Mouse (Mus musculus) neural tube, embryonic 13.5 days (tissue): ENCODE measurements around the gene Rab1b. TPM values are rescaled to one million over a fixed set of nuclear protein-coding genes. Genes with fewer than 3 reads are reported as not detected.

Source experiments
- ATAC-seq: fragments of 200-750 bp; cut with Nextera tagmentation; 2 replicates; pipeline ENCODE4 v1.8.0; 2017; ENCODE audit warnings: low read depth, mild to moderate bottlenecking, moderate TSS enrichment, moderate library complexity
- H3K27ac ChIP-seq: fragments of 300-500 bp; sonication (generic); replicated peaks from 2 replicates; pipeline ENCODE4 v1.5.1; 2015; ENCODE audit warnings: moderate library complexity, mild to moderate bottlenecking, inconsistent platforms
- H3K27me3 ChIP-seq: fragments of 300-500 bp; sonication (generic); 2 replicates; pipeline ENCODE4 v1.6.1; 2015; ENCODE audit warnings: mild to moderate bottlenecking, inconsistent platforms
- H3K36me3 ChIP-seq: fragments of 300-500 bp; sonication (generic); 2 replicates; pipeline ENCODE4 v1.6.1; 2015; ENCODE audit warnings: mild to moderate bottlenecking, inconsistent platforms
- H3K4me1 ChIP-seq: fragments of 300-500 bp; sonication (generic); replicated peaks from 2 replicates; pipeline ENCODE4 v1.6.1; 2015; ENCODE audit warnings: inconsistent platforms
- H3K4me2 ChIP-seq: fragments of 300-500 bp; sonication (generic); 2 replicates; pipeline ENCODE4 v1.6.1; 2015; ENCODE audit warnings: inconsistent platforms, mild to moderate bottlenecking, moderate library complexity
- H3K4me3 ChIP-seq: fragments of 300-500 bp; sonication (generic); 2 replicates; pipeline ENCODE4 v1.5.1; 2015; ENCODE audit warnings: mild to moderate bottlenecking, inconsistent platforms
- H3K9ac ChIP-seq: fragments of 300-500 bp; sonication (generic); 2 replicates; pipeline ENCODE4 v1.6.1; 2015; ENCODE audit warnings: moderate library complexity, mild to moderate bottlenecking, inconsistent platforms
- H3K9me3 ChIP-seq: fragments of 300-500 bp; sonication (generic); 2 replicates; pipeline ENCODE4 v1.6.1; 2016; ENCODE audit warnings: inconsistent platforms
- WGBS: fragments of 180-500 bp; shearing (Covaris S2); methylation state at CpG from one replicate; pipeline ENCODE4 v1.1.7; 2015; 5-methylcytosine and 5-hydroxymethylcytosine counted together
- polyA plus RNA-seq: library from polyadenylated mRNA; unstranded; fragments of >200 nt; fragmentation: Nextera tagmentation; extraction: Ambion mirVana; gene quantifications from 2 replicates; pipeline ENCODE4 v1.2.1, GENCODE M21; 2015

Gene Rab1b
- polyA plus RNA-seq, 1 experiment from 2014 or later, result 234 TPM

DNA sequence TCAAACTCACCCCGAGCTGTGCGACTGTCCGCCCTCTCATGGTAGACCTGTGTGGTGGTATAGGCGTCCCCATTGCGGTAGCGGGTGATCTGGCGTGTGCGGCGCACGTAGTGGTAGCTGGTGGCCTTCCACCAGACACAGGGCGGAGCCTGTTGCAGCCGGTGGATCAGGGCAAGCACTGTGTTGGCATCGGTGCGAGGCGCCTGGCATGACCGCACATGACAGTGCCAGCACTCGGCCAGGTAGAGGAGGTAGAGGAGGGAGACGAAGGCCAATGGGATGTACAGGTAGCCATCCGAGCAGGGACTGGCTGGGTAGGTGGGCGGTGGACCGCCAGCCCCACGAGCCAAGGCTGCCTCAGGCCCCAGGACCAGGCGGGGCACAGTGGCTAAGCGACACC lies 24.3 kb downstream of the Rab1b start:
- Histone ChIP-seq H3K9me3 (no peaks in the 10 kb centered on the region), H3K9ac (no peak overlapping the region), H3K4me1 (peaks cover 18% of the 10 kb centered on the region), H3K27me3 (peaks cover 76% of the 10 kb centered on the region), H3K4me2 (no peak overlapping the region), H3K36me3 (no peaks in the 10 kb centered on the region), H3K4me3 (no peak overlapping the region), H3K27ac (no peak overlapping the region)
- ATAC-seq, result no peak
- 68% methylated on average over 24 of the region's 24 CpGs for WGBS

DNA sequence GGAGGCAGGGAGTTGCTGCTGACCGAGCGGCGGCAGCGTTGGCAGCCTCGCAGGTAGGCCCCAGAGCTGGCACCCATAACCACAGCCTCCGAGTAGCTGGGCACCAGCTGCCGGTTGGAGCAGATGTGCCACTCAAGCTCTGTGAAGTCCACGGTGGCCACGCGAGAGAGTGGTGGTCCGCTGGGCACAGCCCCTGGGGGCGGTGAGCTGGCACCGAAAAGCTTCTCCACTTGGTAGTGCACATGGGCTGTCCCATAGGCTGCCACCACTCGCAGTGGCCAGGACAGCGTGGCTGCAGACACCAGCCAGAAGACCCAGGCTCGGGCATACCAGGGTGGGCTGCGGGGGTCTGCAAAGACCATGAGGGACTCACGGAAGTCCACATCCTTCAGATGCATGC lies 24.9 kb downstream of the Rab1b start:
- peaks cover 76% of the 10 kb centered on the region for H3K27me3 ChIP-seq
- H3K4me2 ChIP-seq, result no peak overlapping the region
- 65% methylated on average over 18 of the region's 18 CpGs for WGBS
- H3K4me1 ChIP-seq, result peaks cover 13% of the 10 kb centered on the region; the same call in 1 of the 2 replicates
- no peak overlapping the region for H3K9ac ChIP-seq
- H3K36me3 ChIP-seq, result no peaks in the 10 kb centered on the region
- H3K27ac ChIP-seq, result no peak overlapping the region
- ATAC-seq, result no peak
- no peaks in the 10 kb centered on the region for H3K9me3 ChIP-seq
- H3K4me3 ChIP-seq, result no peak overlapping the region

DNA sequence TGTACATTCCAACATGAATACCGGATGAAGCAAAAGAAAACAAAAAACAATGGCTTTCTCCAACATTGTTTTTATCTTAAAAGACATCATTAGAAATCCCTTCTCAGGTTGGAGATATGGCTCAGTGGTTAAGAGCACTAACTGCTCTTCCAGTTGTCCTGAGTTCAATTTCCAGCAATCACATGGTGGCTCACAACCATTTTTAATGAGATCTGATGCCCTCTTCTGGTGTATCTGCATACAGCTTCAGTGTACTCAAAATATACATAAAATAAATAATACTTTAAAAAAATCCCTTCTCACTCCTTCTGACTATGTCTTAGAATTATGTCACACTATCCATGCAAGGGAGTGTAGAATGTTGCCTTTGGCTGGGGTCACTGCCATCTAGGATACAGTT lies 27.6 kb downstream of the Rab1b start:
- Histone ChIP-seq H3K27ac (no peak overlapping the region), H3K9ac (no peak overlapping the region), H3K36me3 (no peaks in the 10 kb centered on the region), H3K9me3 (no peaks in the 10 kb centered on the region), H3K4me1 (no peaks in the 10 kb centered on the region), H3K4me2 (no peak overlapping the region), H3K27me3 (peaks cover 68% of the 10 kb centered on the region), H3K4me3 (no peak overlapping the region)
- WGBS, result 98% methylated on average over 1 of the region's 1 CpGs
- ATAC-seq, result no peak

DNA sequence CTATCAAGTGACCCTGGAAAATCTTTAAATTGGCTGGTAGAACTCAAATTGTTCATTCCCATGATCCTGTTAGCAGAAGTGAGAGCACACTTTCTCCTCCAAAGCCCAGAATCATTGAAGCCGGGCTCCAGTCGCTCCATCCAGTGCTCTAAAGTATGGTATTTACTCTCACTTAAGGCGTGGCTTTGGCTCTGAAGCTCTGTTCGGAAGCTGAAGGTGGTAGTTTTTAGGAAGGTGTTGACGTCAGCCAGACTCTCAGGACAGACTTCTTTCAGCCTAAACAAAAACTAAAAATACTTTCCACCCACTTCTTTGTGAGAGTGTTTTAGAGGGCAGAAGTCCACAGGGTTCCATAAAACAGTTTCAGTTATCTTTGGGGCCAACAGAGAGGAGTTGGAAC lies 33.4 kb downstream of the Rab1b start:
- H3K36me3 ChIP-seq, result no peaks in the 10 kb centered on the region
- no peaks in the 10 kb centered on the region for H3K9me3 ChIP-seq
- peaks cover 45% of the 10 kb centered on the region for H3K4me1 ChIP-seq
- no peak for ATAC-seq
- H3K9ac ChIP-seq, result no peak overlapping the region
- H3K27ac ChIP-seq, result no peak overlapping the region
- H3K4me2 ChIP-seq, result no peak overlapping the region
- peaks cover 47% of the 10 kb centered on the region for H3K27me3 ChIP-seq
- no peak overlapping the region for H3K4me3 ChIP-seq
- WGBS, result 40% methylated on average over 5 of the region's 5 CpGs

DNA sequence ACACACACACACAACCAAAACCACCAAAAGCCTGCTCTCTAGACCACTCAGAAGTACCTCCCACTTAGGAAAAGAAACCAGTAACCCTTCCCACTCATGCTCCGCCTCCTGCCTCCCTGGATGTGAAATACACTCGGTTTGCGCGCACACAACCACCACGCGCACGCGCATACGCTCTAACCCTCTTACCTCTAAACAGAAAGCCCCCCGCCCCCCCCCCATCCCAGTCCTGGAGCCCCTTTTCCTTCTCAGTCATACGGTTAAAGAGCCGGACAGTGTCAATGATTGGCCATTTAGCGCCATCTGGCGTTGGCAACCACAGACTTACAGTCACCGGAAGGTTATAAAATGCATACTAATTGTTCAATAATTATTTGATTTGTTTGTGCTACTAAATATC lies 33.8 kb downstream of the Rab1b start:
- Histone ChIP-seq H3K9ac (no peak overlapping the region), H3K4me2 (peak overlapping the region; percentile 76), H3K27ac (no peak overlapping the region; the same call in 1 of the 2 replicates), H3K27me3 (peaks cover 51% of the 10 kb centered on the region), H3K9me3 (no peaks in the 10 kb centered on the region), H3K36me3 (no peaks in the 10 kb centered on the region), H3K4me3 (peak overlapping the region; percentile 43), H3K4me1 (peaks cover 50% of the 10 kb centered on the region)
- 2% methylated on average over 15 of the region's 15 CpGs for WGBS
- no peak for ATAC-seq

DNA sequence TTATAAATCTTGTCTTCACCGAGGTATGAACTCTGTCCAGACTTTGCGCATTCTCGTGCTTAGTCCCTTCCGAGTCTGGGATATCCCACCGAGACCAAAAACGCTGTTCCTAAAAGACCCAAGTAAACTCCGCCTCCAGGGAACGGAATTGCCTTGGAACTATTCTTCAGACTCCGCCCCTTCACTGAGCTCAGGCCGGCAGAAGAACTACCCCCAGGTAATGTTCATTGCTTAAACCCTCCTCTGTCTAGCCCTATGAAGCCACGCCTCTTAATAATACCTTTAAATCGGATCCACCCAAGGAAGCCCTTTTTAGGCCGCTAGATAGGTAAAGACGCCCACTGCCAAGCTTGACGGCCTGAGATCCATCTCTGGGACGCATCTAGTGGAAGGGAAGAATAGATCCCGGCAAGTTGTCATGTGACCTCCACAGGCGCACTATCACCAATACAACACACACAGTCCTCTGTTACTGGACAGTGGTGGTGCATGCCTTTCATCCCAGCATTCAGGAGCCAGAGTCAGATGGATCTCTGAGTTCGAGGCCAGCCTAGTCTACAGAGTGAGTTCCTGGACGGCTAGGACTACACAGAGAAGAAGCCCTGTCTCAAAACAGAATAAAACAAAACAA lies 34.4 kb downstream of the Rab1b start:
- H3K27me3 ChIP-seq, result peaks cover 55% of the 10 kb centered on the region
- WGBS, result 3% methylated on average over 20 of the region's 20 CpGs
- H3K9me3 ChIP-seq, result no peaks in the 10 kb centered on the region
- peak; percentile 7 for ATAC-seq
- no peaks in the 10 kb centered on the region for H3K36me3 ChIP-seq
- H3K4me3 ChIP-seq, result peak overlapping the region; percentile 43
- peak overlapping the region; percentile 68 for H3K9ac ChIP-seq
- peaks cover 56% of the 10 kb centered on the region for H3K4me1 ChIP-seq
- peak overlapping the region; percentile 39 for H3K27ac ChIP-seq
- peak overlapping the region; percentile 76 for H3K4me2 ChIP-seq

DNA sequence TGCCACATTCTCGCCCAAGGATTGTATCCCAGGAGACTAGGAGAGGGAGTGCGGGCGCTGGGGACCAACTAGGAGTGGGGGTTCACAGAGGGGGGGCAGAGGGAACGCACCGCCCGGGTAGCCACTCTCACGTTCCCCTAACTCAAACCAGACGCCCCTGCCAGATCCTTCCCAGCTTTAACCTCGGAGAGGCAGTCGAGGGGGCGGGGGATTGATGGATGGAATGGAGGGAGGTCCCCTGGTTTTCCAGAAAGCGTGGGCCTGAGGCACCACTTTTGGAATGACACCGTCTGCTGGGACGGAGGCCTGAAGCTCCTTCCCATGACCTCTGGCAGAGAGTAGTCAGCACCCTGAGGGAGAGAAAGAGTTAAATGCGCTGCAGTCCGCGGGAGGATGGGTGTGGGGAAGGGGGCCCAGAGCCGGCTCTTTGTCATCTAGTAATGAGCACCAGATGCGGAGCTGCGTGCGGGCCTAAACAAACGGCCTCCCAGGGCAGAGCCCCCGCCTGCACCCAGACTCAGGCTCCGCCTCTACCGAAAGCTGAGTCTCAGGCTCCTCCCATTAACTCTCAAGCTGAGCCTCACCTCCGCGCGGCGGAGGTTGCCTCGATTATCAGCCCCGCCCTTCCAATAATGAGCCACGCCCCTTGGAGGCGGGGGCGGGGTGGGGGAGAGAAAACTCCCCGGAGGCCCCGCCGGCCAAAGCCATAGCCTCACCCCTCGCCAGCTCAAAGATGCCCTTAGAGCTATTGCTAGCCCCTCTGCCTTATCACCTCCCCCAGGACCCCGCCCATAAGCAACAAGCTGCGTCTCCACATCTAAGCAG lies 35.1 kb downstream of the Rab1b start:
- WGBS, result under 1% methylated on average over 39 of the region's 40 CpGs
- Histone ChIP-seq H3K4me1 (peaks cover 62% of the 10 kb centered on the region), H3K27ac (peak overlapping the region; percentile 79), H3K9me3 (no peaks in the 10 kb centered on the region), H3K4me3 (peak overlapping the region; percentile 43), H3K4me2 (peak overlapping the region; percentile 76), H3K9ac (peak overlapping the region; percentile 68), H3K27me3 (peaks cover 62% of the 10 kb centered on the region), H3K36me3 (no peaks in the 10 kb centered on the region)
- ATAC-seq, result peak; percentile 78

DNA sequence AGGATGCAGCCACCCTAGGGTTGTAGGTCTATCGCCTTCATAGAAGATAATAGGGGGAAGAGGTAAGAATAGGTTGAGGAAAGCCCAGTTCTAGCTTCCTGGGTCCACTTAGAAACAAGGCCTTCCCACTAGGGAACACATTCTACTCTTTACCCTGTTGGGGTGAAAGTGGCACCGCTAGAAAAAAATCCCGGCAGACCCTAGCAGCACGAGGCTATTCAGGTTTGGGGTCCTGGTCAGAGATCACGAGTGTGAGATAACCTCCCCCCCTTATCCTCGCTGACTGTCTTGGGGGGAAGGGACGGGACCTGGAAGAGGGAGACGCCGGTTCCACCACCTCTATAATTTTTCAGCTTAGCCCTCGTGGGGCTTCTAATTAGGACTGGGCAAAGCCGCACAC lies 35.8 kb downstream of the Rab1b start:
- WGBS, result 10% methylated on average over 11 of the region's 11 CpGs
- no peaks in the 10 kb centered on the region for H3K36me3 ChIP-seq
- ATAC-seq, result peak; percentile 0; the same call in 1 of the 2 replicates

DNA sequence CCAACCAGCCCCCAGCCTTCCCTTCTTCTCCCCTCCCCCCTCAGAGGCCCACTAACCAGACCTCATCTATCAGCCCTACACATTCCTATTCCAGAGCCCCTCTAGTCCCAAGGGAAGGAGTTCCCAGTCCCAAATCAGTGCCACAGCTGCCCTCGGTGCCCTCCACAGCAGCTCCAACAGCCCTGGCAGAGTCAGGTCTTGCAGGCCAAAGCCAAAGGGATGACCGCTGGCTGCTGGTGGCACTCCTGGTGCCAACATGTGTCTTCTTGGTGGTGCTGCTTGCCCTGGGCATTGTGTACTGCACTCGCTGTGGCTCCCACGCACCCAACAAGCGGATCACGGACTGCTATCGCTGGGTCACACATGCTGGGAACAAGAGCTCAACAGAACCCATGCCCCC lies 36.9 kb downstream of the Rab1b start:
- 84% methylated on average over 7 of the region's 7 CpGs for WGBS
- peak overlapping the region; percentile 43; the same call in 1 of the 2 replicates for H3K4me3 ChIP-seq
- peak overlapping the region; percentile 8; the same call in 1 of the 2 replicates for H3K9ac ChIP-seq
- no peaks in the 10 kb centered on the region for H3K9me3 ChIP-seq
- H3K36me3 ChIP-seq, result no peaks in the 10 kb centered on the region
- H3K27me3 ChIP-seq, result peaks cover 70% of the 10 kb centered on the region
- peak overlapping the region; percentile 76 for H3K4me2 ChIP-seq
- no peak for ATAC-seq
- H3K27ac ChIP-seq, result no peak overlapping the region
- H3K4me1 ChIP-seq, result peaks cover 68% of the 10 kb centered on the region

More for the DNA sequence above, 35.8 kb downstream of the Rab1b start:
- Histone ChIP-seq H3K27me3 (peaks cover 65% of the 10 kb centered on the region), H3K4me3 (peak overlapping the region; percentile 43), H3K9me3 (no peaks in the 10 kb centered on the region), H3K4me2 (peak overlapping the region; percentile 76), H3K27ac (peak overlapping the region; percentile 79), H3K9ac (peak overlapping the region; percentile 68), H3K4me1 (peaks cover 62% of the 10 kb centered on the region)

DNA sequence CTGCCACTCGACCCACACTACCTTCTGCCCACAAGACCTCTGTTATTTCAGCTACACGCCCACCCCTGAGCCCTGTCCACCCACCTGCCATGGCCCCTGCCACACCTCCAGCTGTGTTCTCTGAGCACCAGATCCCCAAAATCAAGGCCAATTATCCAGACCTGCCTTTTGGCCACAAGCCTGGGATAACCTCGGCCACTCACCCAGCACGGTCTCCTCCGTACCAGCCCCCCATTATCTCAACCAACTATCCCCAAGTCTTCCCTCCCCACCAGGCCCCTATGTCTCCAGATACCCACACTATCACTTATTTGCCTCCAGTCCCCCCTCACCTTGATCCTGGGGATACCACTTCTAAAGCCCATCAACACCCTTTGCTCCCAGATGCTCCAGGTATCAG lies 37.4 kb downstream of the Rab1b start:
- peaks cover 70% of the 10 kb centered on the region for H3K27me3 ChIP-seq

DNA sequence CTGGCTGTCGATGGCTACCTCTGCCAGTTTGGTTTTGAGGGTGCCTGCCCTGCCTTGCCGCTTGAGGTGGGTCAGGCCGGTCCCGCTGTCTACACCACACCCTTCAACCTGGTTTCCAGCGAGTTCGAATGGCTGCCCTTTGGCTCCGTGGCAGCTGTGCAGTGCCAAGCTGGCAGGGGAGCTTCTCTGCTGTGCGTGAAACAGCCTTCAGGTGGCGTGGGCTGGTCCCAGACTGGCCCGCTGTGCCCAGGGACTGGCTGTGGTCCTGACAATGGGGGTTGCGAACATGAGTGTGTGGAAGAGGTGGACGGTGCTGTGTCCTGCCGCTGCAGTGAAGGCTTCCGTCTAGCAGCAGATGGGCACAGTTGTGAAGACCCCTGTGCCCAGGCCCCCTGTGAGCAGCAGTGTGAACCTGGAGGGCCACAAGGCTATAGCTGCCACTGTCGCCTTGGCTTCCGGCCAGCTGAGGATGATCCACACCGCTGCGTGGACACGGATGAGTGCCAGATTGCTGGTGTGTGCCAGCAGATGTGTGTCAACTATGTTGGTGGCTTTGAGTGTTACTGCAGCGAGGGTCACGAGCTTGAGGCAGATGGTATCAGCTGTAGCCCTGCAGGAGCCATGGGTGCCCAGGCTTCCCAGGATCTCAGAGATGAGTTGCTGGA lies 38.2 kb downstream of the Rab1b start:
- H3K27ac ChIP-seq, result peak overlapping the region; percentile 28; the same call in 1 of the 2 replicates
- H3K36me3 ChIP-seq, result no peaks in the 10 kb centered on the region
- H3K27me3 ChIP-seq, result peaks cover 62% of the 10 kb centered on the region
- H3K9ac ChIP-seq, result peak overlapping the region; percentile 77
- H3K4me1 ChIP-seq, result peaks cover 69% of the 10 kb centered on the region
- H3K4me3 ChIP-seq, result peak overlapping the region; percentile 43
- peak overlapping the region; percentile 76 for H3K4me2 ChIP-seq
- no peak for ATAC-seq
- H3K9me3 ChIP-seq, result no peaks in the 10 kb centered on the region
- 27% methylated on average over 21 of the region's 21 CpGs for WGBS

More for the DNA sequence above, 37.4 kb downstream of the Rab1b start:
- no peak for ATAC-seq
- peak overlapping the region; percentile 43; the same call in 1 of the 2 replicates for H3K4me3 ChIP-seq
- H3K9ac ChIP-seq, result 0 out of 2 replicates have a peak overlapping the region, but pooled peaks have one; percentile 77
- H3K27ac ChIP-seq, result no peak overlapping the region
- 82% methylated on average over 5 of the region's 5 CpGs for WGBS
- no peaks in the 10 kb centered on the region for H3K9me3 ChIP-seq
- H3K4me2 ChIP-seq, result peak overlapping the region; percentile 76
- H3K36me3 ChIP-seq, result no peaks in the 10 kb centered on the region
- H3K4me1 ChIP-seq, result peaks cover 69% of the 10 kb centered on the region
